Mouse (Mus musculus): Measurements from ENCODE around the gene Cend1. TPM values are rescaled to one million over a fixed set of nuclear protein-coding genes. Genes with fewer than 3 reads are reported as not detected.
A peak's percentile ranks its signal among the peaks of the same experiment; 100 is the strongest.

The Cend1 gene
- polyA plus RNA-seq, 1 experiment from 2014 or later, result 46.9 TPM

DNA sequence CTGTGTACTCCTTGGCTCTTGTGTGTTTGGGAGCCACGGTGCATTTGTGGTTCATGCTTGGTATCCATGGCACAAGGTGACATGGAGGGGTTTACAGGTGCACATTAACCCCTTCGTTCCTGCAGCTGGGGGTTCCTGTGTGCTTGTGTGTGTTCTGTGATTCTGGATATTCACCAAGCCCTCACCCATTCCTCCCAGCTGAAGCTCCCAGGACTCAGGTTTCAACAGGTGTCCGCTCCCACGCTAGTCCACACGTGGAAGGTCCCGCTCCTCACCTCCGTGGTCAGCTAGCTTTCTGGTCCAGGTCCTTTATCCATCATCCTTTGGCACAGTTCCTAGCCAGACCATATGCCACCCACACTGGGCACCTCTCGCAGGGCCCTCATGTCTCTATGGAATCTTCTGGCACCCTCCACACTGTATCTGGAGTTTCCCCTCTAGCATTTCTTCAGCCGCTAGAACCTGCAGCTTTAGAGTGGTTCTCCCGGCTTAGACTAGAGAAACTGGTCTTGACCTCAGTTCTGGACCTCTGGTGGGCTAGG is 37.4 kb upstream of the Cend1 start:
- Histone ChIP-seq H3K36me3 (replicated peaks; ENCODE audit: control insufficient read depth, insufficient read depth) (peaks cover 20% of the 10 kb centered on the region), H3K4me3 (replicated peaks; ENCODE audit: low read length) (peak overlapping the region; percentile 35), H3K27me3 (ENCODE audit: control insufficient read depth, insufficient read depth, low read length) (peaks cover 53% of the 10 kb centered on the region), H3K4me2 (replicated peaks) (peak overlapping the region; percentile 71), H3K9ac (peak overlapping the region; percentile 74; the same call in 1 of the 2 replicates), H3K9me3 (ENCODE audit: control insufficient read depth, low read length) (no peaks in the 10 kb centered on the region), H3K27ac (no peak overlapping the region), H3K4me1 (replicated peaks; ENCODE audit: control insufficient read depth, insufficient read depth, low read length) (peaks cover 30% of the 10 kb centered on the region)
- 59% methylated on average over 10 of the region's 10 CpGs for WGBS
- DNase-seq (ENCODE audit: low spot score) (no peak), ATAC-seq (ENCODE audit: low FRiP score) (no peak)

- no peak overlapping the region for H3K4me2 ChIP-seq (replicated peaks)
- H3K36me3 ChIP-seq (replicated peaks; ENCODE audit: control insufficient read depth, insufficient read depth), result peaks cover 13% of the 10 kb centered on the region
- H3K9ac ChIP-seq, result no peak overlapping the region
- no peaks in the 10 kb centered on the region for H3K9me3 ChIP-seq (ENCODE audit: control insufficient read depth, low read length)
- DNase-seq (ENCODE audit: low spot score), result no peak
- no peak for ATAC-seq (ENCODE audit: low FRiP score)
- peaks cover 30% of the 10 kb centered on the region for H3K4me1 ChIP-seq (replicated peaks; ENCODE audit: control insufficient read depth, insufficient read depth, low read length)
- 87% methylated on average over 7 of the region's 7 CpGs for WGBS
- H3K27ac ChIP-seq, result no peak overlapping the region
- no peak overlapping the region for H3K4me3 ChIP-seq (replicated peaks; ENCODE audit: low read length)
- H3K27me3 ChIP-seq (ENCODE audit: control insufficient read depth, insufficient read depth, low read length), result peaks cover 60% of the 10 kb centered on the region
Observed at GRCm38 (mm10) chr7:141466045-141466394, 36.7 kb upstream of the Cend1 start.

DNA sequence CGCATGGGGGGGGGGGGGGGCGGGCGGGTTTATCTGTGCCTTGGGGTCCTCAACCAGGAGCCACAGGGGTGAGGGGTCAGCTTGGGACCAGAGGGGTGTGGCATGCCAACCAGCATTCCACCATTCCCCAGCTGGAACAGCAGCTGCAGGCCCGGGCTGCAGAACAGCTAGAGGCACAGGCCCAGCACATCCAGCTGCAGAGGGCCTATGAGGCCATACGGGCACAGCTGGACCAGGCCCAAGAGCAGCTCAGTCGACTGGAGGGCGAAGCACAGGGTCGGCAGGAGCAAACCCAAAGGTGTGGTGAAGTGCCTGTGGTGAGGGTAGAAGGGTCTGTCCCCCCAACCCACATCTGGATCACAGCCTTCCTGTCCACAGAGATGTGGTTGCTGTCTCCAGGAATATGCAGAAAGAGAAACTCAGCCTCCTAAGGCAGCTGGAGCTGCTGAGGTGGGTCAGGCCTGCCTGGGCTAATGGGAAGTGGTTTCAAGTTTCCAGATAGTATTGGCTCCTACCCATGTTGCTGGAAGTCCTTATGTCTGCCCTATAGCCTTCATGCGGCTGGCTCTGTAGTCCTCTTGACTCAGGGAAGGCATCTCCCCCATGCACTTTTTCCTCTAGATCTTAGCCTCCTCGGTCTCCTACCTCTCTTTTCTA is 36.2 kb upstream of the Cend1 start:
- Histone ChIP-seq H3K9me3 (ENCODE audit: control insufficient read depth, low read length) (no peaks in the 10 kb centered on the region), H3K4me1 (replicated peaks; ENCODE audit: control insufficient read depth, insufficient read depth, low read length) (peaks cover 30% of the 10 kb centered on the region), H3K27ac (no peak overlapping the region), H3K36me3 (replicated peaks; ENCODE audit: control insufficient read depth, insufficient read depth) (peaks cover 8% of the 10 kb centered on the region), H3K27me3 (ENCODE audit: control insufficient read depth, insufficient read depth, low read length) (peaks cover 65% of the 10 kb centered on the region), H3K4me2 (replicated peaks) (no peak overlapping the region), H3K4me3 (replicated peaks; ENCODE audit: low read length) (0 out of 2 replicates have a peak overlapping the region, but pooled peaks have one; percentile 12), H3K9ac (no peak overlapping the region; the same call in 1 of the 2 replicates)
- DNase-seq (ENCODE audit: low spot score) (no peak), ATAC-seq (ENCODE audit: low FRiP score) (no peak)
- 47% methylated on average over 7 of the region's 10 CpGs for WGBS

GRCm38 (mm10) chr7:141464603-141465201 is 35.4 kb upstream of the Cend1 start:
- no peak overlapping the region; the same call in 1 of the 2 replicates for H3K9ac ChIP-seq
- no peak for ATAC-seq (ENCODE audit: low FRiP score)
- H3K36me3 ChIP-seq (replicated peaks; ENCODE audit: control insufficient read depth, insufficient read depth), result peaks cover 3% of the 10 kb centered on the region
- no peak for DNase-seq (ENCODE audit: low spot score)
- H3K4me3 ChIP-seq (replicated peaks; ENCODE audit: low read length), result peak overlapping the region; percentile 12
- peaks cover 25% of the 10 kb centered on the region for H3K4me1 ChIP-seq (replicated peaks; ENCODE audit: control insufficient read depth, insufficient read depth, low read length)
- no peaks in the 10 kb centered on the region for H3K9me3 ChIP-seq (ENCODE audit: control insufficient read depth, low read length)
- WGBS, result 4% methylated on average over 38 of the region's 38 CpGs
- peak overlapping the region; percentile 36 for H3K4me2 ChIP-seq (replicated peaks)
- peaks cover 72% of the 10 kb centered on the region for H3K27me3 ChIP-seq (ENCODE audit: control insufficient read depth, insufficient read depth, low read length)
- H3K27ac ChIP-seq, result no peak overlapping the region

DNA sequence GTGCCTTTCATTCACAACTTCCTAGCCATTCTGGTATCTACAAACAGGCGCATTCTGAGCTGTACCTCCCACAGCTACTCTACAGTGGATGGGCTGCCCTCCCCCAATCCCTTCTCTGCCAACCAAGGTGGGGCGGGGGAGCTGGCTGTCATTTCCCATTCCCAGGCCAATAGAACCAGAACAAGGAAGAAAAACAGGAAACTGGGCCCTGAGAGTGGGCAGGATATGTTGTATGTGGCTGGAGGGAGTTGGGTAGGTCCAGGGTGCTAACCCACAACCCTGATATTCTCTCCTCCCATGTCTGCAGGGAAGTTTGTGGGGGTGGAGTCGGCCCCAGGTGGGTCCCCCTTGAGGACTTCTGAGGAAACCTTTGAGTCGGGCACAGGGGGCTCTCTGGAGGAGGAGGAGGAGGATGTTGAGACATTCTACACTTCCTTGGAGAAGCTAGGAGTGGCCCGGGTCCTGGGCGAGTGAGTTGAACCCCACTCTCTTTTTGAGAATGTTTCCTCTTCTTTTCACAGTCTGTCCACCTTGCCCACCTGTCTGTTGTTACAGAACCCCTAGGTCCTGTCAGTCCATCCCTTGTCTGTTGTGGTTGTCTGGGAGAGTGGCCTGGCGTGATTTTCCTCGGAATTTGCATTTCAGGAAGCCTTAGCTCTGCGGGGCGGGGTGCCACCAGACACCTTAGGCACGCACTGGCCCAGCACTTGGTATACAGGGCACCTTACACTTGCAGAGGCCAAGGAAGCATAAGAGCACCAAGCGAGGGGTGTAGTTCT is 34.7 kb upstream of the Cend1 start:
- no peak overlapping the region for H3K4me3 ChIP-seq (replicated peaks; ENCODE audit: low read length)
- H3K9me3 ChIP-seq (ENCODE audit: control insufficient read depth, low read length), result no peaks in the 10 kb centered on the region
- H3K4me2 ChIP-seq (replicated peaks), result peak overlapping the region; percentile 36; the same call in 1 of the 2 replicates
- peaks cover 18% of the 10 kb centered on the region for H3K4me1 ChIP-seq (replicated peaks; ENCODE audit: control insufficient read depth, insufficient read depth, low read length)
- 16% methylated on average over 12 of the region's 12 CpGs for WGBS
- no peak overlapping the region for H3K9ac ChIP-seq
- ATAC-seq (ENCODE audit: low FRiP score) (no peak), DNase-seq (ENCODE audit: low spot score) (no peak)
- H3K27ac ChIP-seq, result no peak overlapping the region
- H3K36me3 ChIP-seq (replicated peaks; ENCODE audit: control insufficient read depth, insufficient read depth), result peaks cover 10% of the 10 kb centered on the region
- peaks cover 75% of the 10 kb centered on the region for H3K27me3 ChIP-seq (ENCODE audit: control insufficient read depth, insufficient read depth, low read length)

DNA sequence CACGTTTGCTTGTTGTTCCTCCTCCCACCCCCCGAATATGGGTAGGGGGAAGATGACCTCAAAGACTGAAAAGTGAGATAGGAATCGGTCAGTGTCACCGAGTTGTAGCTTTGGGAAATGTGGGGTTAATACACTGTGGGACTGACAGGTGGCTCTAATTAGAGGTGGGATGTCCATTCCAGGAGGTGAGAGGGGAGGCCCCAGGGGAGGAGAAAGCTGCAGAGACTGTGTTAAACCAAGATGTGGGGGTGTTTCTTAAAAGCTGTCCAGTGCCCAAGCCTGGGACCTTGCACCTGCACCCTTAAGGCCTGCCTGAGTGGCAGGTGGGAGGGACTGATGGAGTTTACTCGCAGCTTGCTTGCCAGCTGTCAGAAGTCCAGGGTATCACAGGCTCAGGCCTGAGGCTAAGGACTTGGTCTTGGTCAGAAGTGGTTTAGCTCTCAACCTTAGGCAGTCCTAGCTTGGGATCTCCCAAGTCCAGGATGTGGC is 33.1 kb upstream of the Cend1 start:
- Histone ChIP-seq H3K4me3 (replicated peaks; ENCODE audit: low read length) (peak overlapping the region; percentile 34; the same call in 1 of the 2 replicates), H3K9ac (peak overlapping the region; percentile 58; the same call in 1 of the 2 replicates), H3K27me3 (ENCODE audit: control insufficient read depth, insufficient read depth, low read length) (peaks cover 75% of the 10 kb centered on the region), H3K4me2 (replicated peaks) (peak overlapping the region; percentile 58), H3K36me3 (replicated peaks; ENCODE audit: control insufficient read depth, insufficient read depth) (peaks cover 11% of the 10 kb centered on the region), H3K27ac (no peak overlapping the region), H3K9me3 (ENCODE audit: control insufficient read depth, low read length) (no peaks in the 10 kb centered on the region), H3K4me1 (replicated peaks; ENCODE audit: control insufficient read depth, insufficient read depth, low read length) (peaks cover 6% of the 10 kb centered on the region; the same call in 1 of the 2 replicates)
- 15% methylated on average over 5 of the region's 5 CpGs for WGBS
- DNase-seq (ENCODE audit: low spot score) (no peak), ATAC-seq (ENCODE audit: low FRiP score) (no peak)

GRCm38 (mm10) chr7:141461521-141462332 is 32.4 kb upstream of the Cend1 start:
- peak overlapping the region; percentile 58 for H3K4me2 ChIP-seq (replicated peaks)
- ATAC-seq (ENCODE audit: low FRiP score), result no peak
- no peak overlapping the region for H3K27ac ChIP-seq
- 3% methylated on average over 56 of the region's 59 CpGs for WGBS
- no peaks in the 10 kb centered on the region for H3K9me3 ChIP-seq (ENCODE audit: control insufficient read depth, low read length)
- peak overlapping the region; percentile 58 for H3K9ac ChIP-seq
- peaks cover 11% of the 10 kb centered on the region for H3K36me3 ChIP-seq (replicated peaks; ENCODE audit: control insufficient read depth, insufficient read depth)
- peak overlapping the region; percentile 34 for H3K4me3 ChIP-seq (replicated peaks; ENCODE audit: low read length)
- H3K27me3 ChIP-seq (ENCODE audit: control insufficient read depth, insufficient read depth, low read length), result peaks cover 73% of the 10 kb centered on the region
- H3K4me1 ChIP-seq (replicated peaks; ENCODE audit: control insufficient read depth, insufficient read depth, low read length), result peaks cover 1% of the 10 kb centered on the region; the same call in 1 of the 2 replicates
- DNase-seq (ENCODE audit: low spot score), result no peak

- H3K27me3 ChIP-seq (ENCODE audit: control insufficient read depth, insufficient read depth, low read length), result peaks cover 61% of the 10 kb centered on the region
- no peak within 1 kb of the TSS for H3K27ac ChIP-seq
- H3K9me3 ChIP-seq (ENCODE audit: control insufficient read depth, low read length), result no peaks in the 10 kb centered on the region
- peak within 1 kb of the TSS; percentile 34 for H3K4me3 ChIP-seq (replicated peaks; ENCODE audit: low read length)
- no peak for DNase-seq (ENCODE audit: low spot score)
- peaks cover 9% of the 10 kb centered on the region; the same call in 1 of the 2 replicates for H3K4me1 ChIP-seq (replicated peaks; ENCODE audit: control insufficient read depth, insufficient read depth, low read length)
- WGBS, result 72% methylated on average over 15 of the region's 15 CpGs
- peaks cover 11% of the 10 kb centered on the region for H3K36me3 ChIP-seq (replicated peaks; ENCODE audit: control insufficient read depth, insufficient read depth)
- peak within 1 kb of the TSS; percentile 58 for H3K4me2 ChIP-seq (replicated peaks)
- peak within 1 kb of the TSS; percentile 58 for H3K9ac ChIP-seq
- ATAC-seq (ENCODE audit: low FRiP score), result no peak
Observed at GRCm38 (mm10) chr7:141460391-141461113, 31.3 kb upstream of the Cend1 start, which contains the start of gene Cracr2b. Gene Cracr2b, plus strand, starts transcription at chr7:141461094.
